Mouse (Mus musculus) embryonic facial prominence, embryonic 12.5 days (tissue): ENCODE results near the gene Polg2. TPM values are rescaled to one million over a fixed set of nuclear protein-coding genes. Genes with fewer than 3 reads are reported as not detected.

Source experiments
- ATAC-seq: fragments of 200-750 bp; cut with Nextera tagmentation; 2 replicates; pipeline ENCODE4 v1.8.0; 2017; ENCODE audit not compliant: insufficient number of reproducible peaks, insufficient read depth, low FRiP score, low TSS enrichment
- H3K27ac ChIP-seq: fragments of 300-500 bp; sonication (generic); 2 replicates; pipeline ENCODE4 v1.5.1; 2016; ENCODE audit warnings: mild to moderate bottlenecking
- H3K27me3 ChIP-seq: fragments of 300-500 bp; sonication (generic); 2 replicates; pipeline ENCODE4 v1.6.1; 2016; ENCODE audit warnings: mild to moderate bottlenecking, moderate library complexity
- H3K36me3 ChIP-seq: fragments of 300-500 bp; sonication (generic); 2 replicates; pipeline ENCODE4 v1.6.1; 2016; ENCODE audit warnings: mild to moderate bottlenecking
- H3K4me1 ChIP-seq: fragments of 300-500 bp; sonication (generic); 2 replicates; pipeline ENCODE4 v1.6.1; 2016
- H3K4me2 ChIP-seq: fragments of 300-500 bp; sonication (generic); replicated peaks from 2 replicates; pipeline ENCODE4 v1.6.1; 2016; ENCODE audit warnings: mild to moderate bottlenecking, moderate library complexity
- H3K4me3 ChIP-seq: fragments of 300-500 bp; sonication (generic); 2 replicates; pipeline ENCODE4 v1.5.1; 2016; ENCODE audit warnings: mild to moderate bottlenecking
- H3K9ac ChIP-seq: fragments of 300-500 bp; sonication (generic); 2 replicates; pipeline ENCODE4 v1.6.1; 2016; ENCODE audit warnings: mild to moderate bottlenecking, moderate library complexity
- H3K9me3 ChIP-seq: fragments of 300-500 bp; sonication (generic); 2 replicates; pipeline ENCODE4 v1.6.1; 2016; ENCODE audit warnings: mild to moderate bottlenecking, moderate library complexity
- WGBS: fragments of 180-500 bp; shearing (Covaris S2); methylation state at CpG from one replicate; pipeline ENCODE4 v1.1.7; 2016; 5-methylcytosine and 5-hydroxymethylcytosine counted together
- polyA plus RNA-seq: library from polyadenylated mRNA; unstranded; fragments of >200 nt; fragmentation: Nextera tagmentation; extraction: Ambion mirVana; gene quantifications from 2 replicates; pipeline ENCODE4 v1.2.1, GENCODE M21; 2016

Polg2 gene
- polyA plus RNA-seq, 1 experiment from 2014 or later: 14.3 TPM

DNA sequence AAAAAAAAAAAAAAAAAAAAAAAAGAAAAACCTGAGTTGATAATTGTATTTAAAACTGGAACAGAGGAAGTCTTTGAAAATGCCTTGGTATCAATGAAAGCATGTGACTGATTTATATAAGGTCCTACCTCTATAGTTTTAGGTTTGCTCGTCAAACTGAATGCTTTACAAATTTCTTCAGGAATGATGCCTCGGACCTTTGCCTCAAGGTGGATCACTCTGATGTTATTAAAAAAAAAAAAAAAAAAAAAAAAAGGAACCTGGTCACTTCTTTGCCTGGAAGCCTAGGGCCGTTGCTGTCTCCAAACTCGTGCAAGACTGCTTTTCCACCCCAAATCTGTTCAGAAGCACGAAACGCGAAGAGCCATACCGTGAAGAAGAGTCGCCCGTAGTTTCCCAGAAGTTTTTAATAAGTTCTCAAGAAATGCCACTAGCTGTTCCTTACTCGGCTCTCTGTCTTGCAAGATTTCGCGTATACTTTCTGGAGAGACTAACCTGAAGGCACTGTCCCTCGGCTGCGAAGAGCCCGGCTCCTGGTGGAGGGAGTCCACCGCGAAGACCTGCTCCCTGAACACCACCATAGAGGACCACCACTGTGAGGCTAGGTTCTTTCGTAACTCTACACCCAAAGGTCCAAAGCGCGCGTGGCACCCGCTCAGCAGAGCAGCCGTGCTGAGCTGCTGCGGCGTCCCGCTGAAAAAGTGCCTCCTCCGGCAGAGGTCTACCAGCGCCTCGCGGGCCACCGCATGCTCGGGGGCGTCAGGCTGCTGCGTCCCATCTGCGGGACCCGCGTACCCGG lies 549 bp downstream of the Polg2 start:
- Histone ChIP-seq H3K27ac (peak overlapping the region; percentile 95), H3K4me1 (peaks cover 6% of the 10 kb centered on the region), H3K27me3 (no peaks in the 10 kb centered on the region), H3K4me3 (peak overlapping the region; percentile 66), H3K4me2 (peak overlapping the region; percentile 65), H3K9me3 (no peaks in the 10 kb centered on the region), H3K36me3 (peaks cover 58% of the 10 kb centered on the region), H3K9ac (peak overlapping the region; percentile 75)
- ATAC-seq: peak; percentile 75; the same call in 1 of the 2 replicates
- 2% methylated on average over 39 of the region's 39 CpGs for WGBS

DNA sequence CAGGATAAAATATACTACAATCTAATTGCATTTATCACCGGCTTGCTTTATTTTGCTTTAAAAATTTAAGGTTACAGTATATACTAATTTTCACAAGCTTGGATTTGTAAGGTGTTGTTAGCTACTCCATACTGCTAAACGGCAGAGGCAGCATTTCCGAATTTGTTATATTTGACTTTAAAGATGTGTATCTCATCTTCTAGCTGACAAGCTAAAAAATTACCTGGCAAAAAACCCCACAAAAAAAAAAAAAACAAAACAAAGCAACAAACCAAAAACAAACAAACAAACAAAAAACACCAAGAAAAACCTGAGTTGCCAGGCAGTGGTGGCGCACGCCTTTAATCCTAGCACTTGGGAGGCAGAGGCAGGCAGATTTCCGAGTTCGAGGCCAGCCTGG lies 1.2 kb downstream of the Polg2 start:
- peaks cover 57% of the 10 kb centered on the region for H3K36me3 ChIP-seq
- ATAC-seq: no peak

DNA sequence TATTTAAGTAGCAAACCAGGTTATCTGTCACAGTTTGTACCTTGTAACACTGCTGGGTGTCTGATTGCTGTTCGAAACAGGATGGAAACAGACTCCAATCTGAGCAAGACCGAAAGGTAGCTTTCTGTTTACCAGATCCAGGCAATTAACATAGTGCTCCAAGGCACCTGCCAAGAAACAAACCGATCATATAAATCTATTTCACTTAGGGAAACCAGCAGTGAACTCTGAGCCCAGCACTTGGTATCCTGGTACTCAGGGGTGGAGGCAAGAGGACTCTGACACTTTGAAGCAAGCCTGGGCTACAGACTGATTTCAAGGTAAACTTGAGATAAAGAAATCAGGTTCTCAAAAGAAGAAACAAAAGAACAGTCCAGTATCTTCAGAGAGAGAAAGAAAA lies 1.9 kb downstream of the Polg2 start:
- peaks cover 57% of the 10 kb centered on the region for H3K36me3 ChIP-seq
- no peaks in the 10 kb centered on the region for H3K9me3 ChIP-seq
- H3K9ac ChIP-seq: no peak overlapping the region
- H3K27me3 ChIP-seq: no peaks in the 10 kb centered on the region
- H3K4me1 ChIP-seq: no peaks in the 10 kb centered on the region; the same call in 1 of the 2 replicates
- 90% methylated on average over 3 of the region's 3 CpGs for WGBS
- no peak overlapping the region for H3K27ac ChIP-seq
- no peak overlapping the region for H3K4me2 ChIP-seq
- no peak overlapping the region for H3K4me3 ChIP-seq
- no peak for ATAC-seq

More for the DNA sequence above, 1.2 kb downstream of the Polg2 start:
- Histone ChIP-seq H3K4me3 (peak overlapping the region; percentile 66), H3K4me1 (peaks cover 3% of the 10 kb centered on the region), H3K27me3 (no peaks in the 10 kb centered on the region), H3K27ac (no peak overlapping the region), H3K4me2 (peak overlapping the region; percentile 65), H3K9me3 (no peaks in the 10 kb centered on the region), H3K9ac (no peak overlapping the region)
- WGBS: 93% methylated on average over 7 of the region's 7 CpGs

DNA sequence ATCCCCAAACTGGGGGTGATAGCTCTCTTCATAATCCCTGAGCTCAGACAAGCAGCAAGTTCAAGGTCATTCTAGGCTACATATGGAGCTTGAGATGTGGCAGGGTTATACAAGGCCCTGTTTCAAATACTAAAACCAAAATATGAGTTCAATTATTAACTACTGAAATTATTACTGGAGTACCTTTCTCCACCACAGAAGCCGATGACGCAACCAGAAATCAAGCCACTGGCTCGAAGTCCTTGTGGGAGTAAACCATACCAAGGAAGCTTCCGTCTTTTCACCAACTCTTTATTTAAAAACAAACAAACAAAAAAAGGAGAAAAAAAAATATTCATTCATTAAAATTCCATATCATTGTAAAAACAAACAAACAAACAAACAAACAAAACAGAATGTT lies 2.4 kb downstream of the Polg2 start:
- no peak for ATAC-seq
- WGBS: 91% methylated on average over 4 of the region's 4 CpGs
- Histone ChIP-seq H3K9ac (no peak overlapping the region), H3K4me3 (no peak overlapping the region), H3K9me3 (no peaks in the 10 kb centered on the region), H3K27ac (no peak overlapping the region), H3K4me2 (no peak overlapping the region), H3K4me1 (no peaks in the 10 kb centered on the region; the same call in 1 of the 2 replicates), H3K27me3 (no peaks in the 10 kb centered on the region), H3K36me3 (peaks cover 57% of the 10 kb centered on the region)

DNA sequence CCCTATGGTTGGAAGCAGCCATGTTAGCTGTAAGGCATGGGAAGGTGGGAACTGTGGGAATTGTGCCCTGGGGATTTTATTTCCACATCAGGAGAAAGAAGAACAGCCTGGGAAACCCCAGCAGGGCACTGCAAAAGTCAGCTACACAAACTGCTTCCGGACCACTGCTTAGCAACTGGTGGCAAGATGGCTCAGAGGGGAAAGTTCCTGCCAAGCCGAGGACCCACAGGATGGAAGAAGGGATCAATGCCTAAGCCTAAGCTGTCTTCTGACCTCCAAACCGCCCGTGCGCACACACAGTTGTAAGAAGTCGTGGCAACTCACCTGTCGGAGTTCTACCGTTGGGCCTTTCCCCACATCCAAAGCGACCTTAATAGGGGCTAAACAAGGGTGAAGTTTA lies 6.3 kb downstream of the Polg2 start:
- H3K4me2 ChIP-seq: no peak overlapping the region
- H3K36me3 ChIP-seq: peaks cover 70% of the 10 kb centered on the region
- WGBS: 91% methylated on average over 9 of the region's 9 CpGs
- no peaks in the 10 kb centered on the region for H3K9me3 ChIP-seq
- H3K27ac ChIP-seq: no peak overlapping the region
- H3K27me3 ChIP-seq: no peaks in the 10 kb centered on the region
- no peak for ATAC-seq
- H3K4me1 ChIP-seq: no peaks in the 10 kb centered on the region; the same call in 1 of the 2 replicates
- no peak overlapping the region for H3K4me3 ChIP-seq
- H3K9ac ChIP-seq: no peak overlapping the region

DNA sequence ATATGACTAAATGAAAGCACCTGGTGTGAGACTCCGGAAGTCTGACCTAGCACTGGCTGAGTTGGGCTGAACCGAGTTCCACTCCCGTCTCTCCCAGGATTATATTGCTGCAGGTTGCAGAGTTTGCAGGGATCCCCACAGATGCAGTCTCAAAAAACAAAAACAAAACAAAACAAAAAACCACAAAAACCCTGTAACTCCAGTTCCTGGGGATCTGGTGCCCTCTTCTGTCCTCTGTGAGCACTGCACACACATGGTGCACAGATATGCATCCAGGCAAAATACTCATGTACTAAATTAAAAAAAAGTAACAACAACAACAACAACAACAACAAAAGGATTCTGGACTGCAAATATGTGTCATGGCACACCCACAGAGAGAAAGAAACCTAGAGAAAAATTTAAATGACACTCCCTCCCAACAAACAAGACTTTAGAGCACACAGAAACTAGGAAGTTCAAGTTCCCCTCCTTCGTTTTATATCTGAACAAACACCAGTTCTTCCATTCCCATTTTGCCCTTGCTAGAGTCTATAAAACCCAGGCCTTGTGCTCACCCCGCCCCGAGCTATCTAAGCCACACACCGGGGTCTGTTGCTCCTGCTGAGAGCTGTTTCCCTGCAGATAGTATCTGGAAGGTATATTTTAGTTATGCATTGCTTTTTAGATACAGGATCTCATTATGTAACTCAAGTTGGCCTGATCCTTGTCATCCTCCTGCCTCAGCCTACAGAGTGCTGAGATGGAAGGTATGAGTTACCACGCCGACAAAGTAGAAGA lies 9.0 kb downstream of the Polg2 start:
- H3K4me3 ChIP-seq: no peak overlapping the region
- no peak for ATAC-seq
- H3K4me2 ChIP-seq: no peak overlapping the region
- no peaks in the 10 kb centered on the region for H3K27me3 ChIP-seq
- WGBS: 94% methylated on average over 9 of the region's 9 CpGs
- no peaks in the 10 kb centered on the region for H3K4me1 ChIP-seq
- peaks cover 84% of the 10 kb centered on the region for H3K36me3 ChIP-seq
- H3K27ac ChIP-seq: no peak overlapping the region
- no peaks in the 10 kb centered on the region for H3K9me3 ChIP-seq
- no peak overlapping the region for H3K9ac ChIP-seq

DNA sequence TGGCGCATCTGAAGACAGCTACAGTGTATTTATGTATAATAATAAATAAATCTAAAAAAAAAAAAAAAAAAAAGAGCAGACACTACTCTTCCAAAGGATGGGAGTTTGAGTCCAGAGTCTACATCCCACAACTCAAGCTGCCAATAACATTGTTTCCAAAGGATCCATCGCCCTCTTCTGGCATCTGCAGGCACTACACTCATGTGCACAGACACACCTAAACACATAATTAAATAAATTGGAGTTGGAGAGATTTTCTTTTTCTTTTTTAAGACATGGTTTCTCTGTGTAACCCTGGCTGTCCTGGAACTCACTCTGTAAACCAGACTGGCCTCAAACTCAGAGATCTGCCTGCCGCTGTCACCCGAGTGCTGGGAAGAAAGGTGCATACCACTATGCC lies 11.8 kb downstream of the Polg2 start:
- peaks cover 8% of the 10 kb centered on the region for H3K4me1 ChIP-seq
- no peaks in the 10 kb centered on the region for H3K9me3 ChIP-seq
- H3K4me2 ChIP-seq: no peak overlapping the region
- ATAC-seq: no peak
- no peak overlapping the region for H3K9ac ChIP-seq
- peaks cover 61% of the 10 kb centered on the region for H3K36me3 ChIP-seq
- no peaks in the 10 kb centered on the region for H3K27me3 ChIP-seq
- no peak overlapping the region for H3K4me3 ChIP-seq
- no peak overlapping the region for H3K27ac ChIP-seq
- WGBS: 90% methylated on average over 4 of the region's 4 CpGs

DNA sequence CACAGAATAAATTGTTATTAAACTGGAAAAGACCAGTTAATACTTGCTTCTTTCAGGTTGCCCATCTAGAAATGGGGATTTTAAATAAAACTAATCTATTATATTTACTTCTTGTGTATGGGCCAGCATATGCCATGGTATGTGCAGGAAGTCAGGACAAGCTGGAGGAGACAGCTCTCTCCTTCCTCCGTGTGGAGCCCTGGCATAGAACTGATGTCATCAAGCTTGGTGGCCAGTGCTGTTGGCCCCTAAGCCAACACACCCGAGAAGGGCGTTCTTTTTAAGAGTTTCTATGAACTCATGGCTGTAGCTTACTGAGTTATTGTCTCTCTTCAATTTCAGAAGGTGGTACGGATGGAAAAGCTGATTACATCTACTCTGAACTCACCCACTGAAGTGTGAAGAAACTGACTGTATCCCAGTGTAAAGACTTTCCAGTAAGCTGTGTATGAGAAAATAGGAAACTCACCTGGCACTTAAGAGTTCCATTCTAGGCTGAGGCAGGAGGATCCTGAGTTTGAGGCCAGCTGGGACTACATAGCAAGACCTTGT lies 12.7 kb downstream of the Polg2 start:
- no peak for ATAC-seq
- WGBS: 92% methylated on average over 4 of the region's 4 CpGs
- Histone ChIP-seq H3K4me2 (no peak overlapping the region), H3K27ac (no peak overlapping the region), H3K4me3 (no peak overlapping the region), H3K9ac (no peak overlapping the region), H3K36me3 (peaks cover 55% of the 10 kb centered on the region), H3K9me3 (no peaks in the 10 kb centered on the region), H3K27me3 (no peaks in the 10 kb centered on the region), H3K4me1 (peaks cover 16% of the 10 kb centered on the region)

DNA sequence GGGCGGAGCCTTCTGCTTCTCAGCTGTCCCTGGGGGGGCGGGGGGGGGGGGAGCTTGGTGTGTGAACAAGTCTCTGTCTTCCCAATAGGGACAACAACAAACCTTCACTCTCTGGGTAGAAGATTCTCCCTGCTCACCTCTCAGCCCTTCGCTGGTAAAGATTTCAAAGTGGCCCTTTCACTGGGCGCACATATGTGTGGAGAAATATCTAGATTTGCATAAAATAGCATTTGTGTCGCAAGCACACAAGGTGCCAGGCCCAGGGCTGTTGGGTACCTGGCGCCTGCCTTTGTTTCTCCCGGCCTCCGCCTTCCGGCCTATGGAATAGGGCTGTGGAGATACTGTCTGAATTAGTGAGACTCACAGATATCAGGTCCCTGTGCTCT lies 16.5 kb downstream of the Polg2 start:
- H3K9me3 ChIP-seq: no peaks in the 10 kb centered on the region
- H3K27ac ChIP-seq: peak overlapping the region; percentile 80
- WGBS: 69% methylated on average over 9 of the region's 9 CpGs
- H3K4me2 ChIP-seq: no peak overlapping the region; the same call in 1 of the 2 replicates
- H3K4me1 ChIP-seq: peaks cover 18% of the 10 kb centered on the region
- 0 out of 2 replicates have a peak, but pooled peaks have one; percentile 42 for ATAC-seq
- H3K9ac ChIP-seq: no peak overlapping the region
- H3K4me3 ChIP-seq: no peak overlapping the region
- peaks cover 26% of the 10 kb centered on the region for H3K36me3 ChIP-seq
- H3K27me3 ChIP-seq: no peaks in the 10 kb centered on the region

DNA sequence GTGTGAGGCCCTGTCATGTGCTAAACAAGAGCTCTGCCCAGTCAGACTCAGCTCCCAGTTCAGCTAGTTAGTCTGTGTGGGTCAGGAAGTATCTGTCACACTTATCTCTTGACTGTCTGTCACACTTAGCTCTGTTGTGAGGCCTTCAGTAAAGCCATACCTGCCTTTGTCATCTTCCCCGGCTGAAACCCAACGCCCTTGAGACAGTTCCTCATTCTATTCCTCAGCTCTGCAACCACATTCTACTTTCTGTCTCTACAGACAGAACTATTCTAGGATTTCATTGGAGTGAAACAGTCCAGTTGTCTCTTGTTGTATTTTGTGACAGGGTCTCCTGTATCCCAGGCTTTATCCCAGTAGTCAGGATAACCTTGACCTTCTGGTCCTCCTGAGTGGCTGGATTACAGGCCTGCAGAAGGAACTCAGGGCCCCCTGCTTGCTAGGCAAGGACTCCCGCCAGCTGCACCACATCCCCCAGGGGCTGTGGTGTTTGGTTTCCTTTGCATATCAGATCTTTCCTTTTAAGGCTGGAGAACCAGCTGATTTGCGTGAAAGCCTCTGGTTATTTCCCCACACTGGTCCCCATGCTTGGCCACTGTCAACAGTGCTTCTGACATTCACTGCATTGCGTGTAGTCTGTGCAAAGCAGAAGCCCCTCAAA lies 17.1 kb downstream of the Polg2 start:
- H3K4me3 ChIP-seq: no peak overlapping the region
- H3K4me1 ChIP-seq: peaks cover 18% of the 10 kb centered on the region
- H3K27me3 ChIP-seq: no peaks in the 10 kb centered on the region
- H3K9ac ChIP-seq: no peak overlapping the region
- H3K27ac ChIP-seq: peak overlapping the region; percentile 80
- ATAC-seq: peak; percentile 84
- H3K4me2 ChIP-seq: no peak overlapping the region; the same call in 1 of the 2 replicates
- 27% methylated on average over 5 of the region's 5 CpGs for WGBS
- H3K36me3 ChIP-seq: peaks cover 21% of the 10 kb centered on the region
- no peaks in the 10 kb centered on the region for H3K9me3 ChIP-seq

DNA sequence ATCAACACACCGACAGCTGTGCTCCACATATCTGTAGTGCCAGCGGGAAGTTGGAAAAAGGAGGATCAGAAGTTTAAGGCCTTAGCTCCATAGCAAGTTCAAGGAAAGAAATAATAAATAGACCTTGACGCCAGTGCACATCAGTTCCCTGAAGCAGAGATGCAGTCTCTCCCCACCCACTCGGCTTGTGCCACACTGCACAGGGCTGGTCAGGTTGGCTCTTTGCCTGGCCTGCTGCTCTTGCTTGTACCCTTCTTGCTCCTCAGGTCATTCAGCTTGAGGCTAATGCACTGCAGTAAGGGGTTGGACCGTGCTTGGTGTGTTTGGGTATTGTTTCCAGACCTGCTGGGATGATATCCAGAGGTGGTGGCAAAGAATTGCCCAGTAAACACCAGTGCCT lies 18.8 kb downstream of the Polg2 start:
- Histone ChIP-seq H3K27me3 (no peaks in the 10 kb centered on the region), H3K27ac (no peak overlapping the region), H3K4me1 (peaks cover 18% of the 10 kb centered on the region), H3K4me2 (no peak overlapping the region), H3K4me3 (no peak overlapping the region), H3K36me3 (0 out of 2 replicates have a peak, but pooled peaks cover 5% of the 10 kb centered on the region), H3K9me3 (no peaks in the 10 kb centered on the region), H3K9ac (no peak overlapping the region)
- 96% methylated on average over 5 of the region's 5 CpGs for WGBS
- ATAC-seq: no peak
